Mouse (Mus musculus): ENCODE measurements around the gene Pigk.

Pigk gene

GRCm38 (mm10) chr3:152911578-152911977, 197.7 kb downstream of the Pigk start:
- no peak for DNase-seq

GRCm38 (mm10) chr3:152912216-152913101, 198.6 kb downstream of the Pigk start:
- DNase-seq = no peak

GRCm38 (mm10) chr3:152913150-152913549, 199.2 kb downstream of the Pigk start:
- no peak for DNase-seq

GRCm38 (mm10) chr3:152913625-152914024, 199.7 kb downstream of the Pigk start:
- DNase-seq = no peak

GRCm38 (mm10) chr3:152914376-152914775, 200.5 kb downstream of the Pigk start:
- DNase-seq = no peak

- DNase-seq = no peak
These were observed 203.7 kb downstream of the Pigk start for GRCm38 (mm10) chr3:152917579-152917978.

- DNase-seq = no peak
These were observed 205.2 kb downstream of the Pigk start for GRCm38 (mm10) chr3:152919101-152919500.

- no peak for DNase-seq
These were observed 206.5 kb downstream of the Pigk start for GRCm38 (mm10) chr3:152920365-152920764.

- no peak for DNase-seq
These were observed 209.6 kb downstream of the Pigk start for GRCm38 (mm10) chr3:152923530-152923929.

- no peak for DNase-seq
These were observed 211.5 kb downstream of the Pigk start for GRCm38 (mm10) chr3:152925364-152925763.

GRCm38 (mm10) chr3:152926166-152926565, 212.3 kb downstream of the Pigk start:
- no peak for DNase-seq

GRCm38 (mm10) chr3:152928287-152928975, 214.5 kb downstream of the Pigk start:
- DNase-seq = no peak

- no peak for DNase-seq
These were observed 215.4 kb downstream of the Pigk start for GRCm38 (mm10) chr3:152929256-152929787.

- DNase-seq = no peak
These were observed 215.9 kb downstream of the Pigk start for GRCm38 (mm10) chr3:152929788-152930281.

GRCm38 (mm10) chr3:152931354-152931753, 217.5 kb downstream of the Pigk start:
- DNase-seq = no peak

GRCm38 (mm10) chr3:152932096-152932495, 218.2 kb downstream of the Pigk start:
- no peak for DNase-seq

GRCm38 (mm10) chr3:152932544-152932943, 218.6 kb downstream of the Pigk start:
- DNase-seq = no peak

- DNase-seq = no peak
These were observed 219.8 kb downstream of the Pigk start for GRCm38 (mm10) chr3:152933737-152934136.

- DNase-seq = no peak
These were observed 222.4 kb downstream of the Pigk start for GRCm38 (mm10) chr3:152936313-152936712.

GRCm38 (mm10) chr3:152941671-152942070, 227.8 kb downstream of the Pigk start:
- no peak for DNase-seq

- DNase-seq = no peak
These were observed 229.1 kb downstream of the Pigk start for GRCm38 (mm10) chr3:152942985-152943384.

GRCm38 (mm10) chr3:152944766-152945165, 230.9 kb downstream of the Pigk start:
- no peak for DNase-seq

GRCm38 (mm10) chr3:152947031-152947640, 233.2 kb downstream of the Pigk start:
- DNase-seq = no peak
